Mouse (Mus musculus) splenic B cell, adult 2 months (primary cell): ENCODE measurements at regions not wholly inside any gene's neighbourhood (a gene's known extent, or its start where the extent isn't known, plus 50 kb on each side); places are given as distances from the start of the nearest gene placed in this dataset.

Source experiments
- DNase-seq: peaks from one replicate; pipeline ENCODE4 v3.0.0-alpha.2; 2011; ENCODE audit warnings: low read depth, low spot score
- H3K27me3 ChIP-seq: 2 replicates; pipeline ENCODE4 v1.6.1; 2012; ENCODE audit warnings: mild to moderate bottlenecking, low read length, moderate library complexity, mixed read lengths; ENCODE audit not compliant: control insufficient read depth, poor library complexity, insufficient read depth, severe bottlenecking
- H3K36me3 ChIP-seq: 2 replicates; pipeline ENCODE4 v1.6.1; 2012; ENCODE audit warnings: mild to moderate bottlenecking, low read length, moderate library complexity, mixed read lengths; ENCODE audit not compliant: control insufficient read depth, poor library complexity, insufficient read depth, severe bottlenecking

GRCm38 (mm10) chr7:135848170-135848569, 132.0 kb upstream of the Mki67 start:
- no peak for DNase-seq
- Histone ChIP-seq H3K36me3 (no peaks in the 10 kb centered on the region), H3K27me3 (no peaks in the 10 kb centered on the region)

- DNase-seq, result no peak
- H3K27me3 ChIP-seq, result no peaks in the 10 kb centered on the region
- H3K36me3 ChIP-seq, result no peaks in the 10 kb centered on the region
Measured at GRCm38 (mm10) chr7:135848833-135849232, 132.7 kb upstream of the Mki67 start.

- H3K36me3 ChIP-seq, result no peaks in the 10 kb centered on the region
- DNase-seq, result no peak
- no peaks in the 10 kb centered on the region for H3K27me3 ChIP-seq
Measured at GRCm38 (mm10) chr7:135853127-135853813, 137.1 kb upstream of the Mki67 start.

- no peak for DNase-seq
Measured at GRCm38 (mm10) chr7:135853814-135854324, 137.7 kb upstream of the Mki67 start.

GRCm38 (mm10) chr7:135860288-135860687, 144.1 kb upstream of the Mki67 start:
- Histone ChIP-seq H3K36me3 (no peaks in the 10 kb centered on the region), H3K27me3 (no peaks in the 10 kb centered on the region)

More at GRCm38 (mm10) chr7:135853814-135854324, 137.7 kb upstream of the Mki67 start:
- Histone ChIP-seq H3K27me3 (no peaks in the 10 kb centered on the region), H3K36me3 (no peaks in the 10 kb centered on the region)

GRCm38 (mm10) chr7:135860741-135861408, 144.7 kb upstream of the Mki67 start:
- no peak for DNase-seq
- Histone ChIP-seq H3K27me3 (no peaks in the 10 kb centered on the region), H3K36me3 (no peaks in the 10 kb centered on the region)

More at GRCm38 (mm10) chr7:135860288-135860687, 144.1 kb upstream of the Mki67 start:
- no peak for DNase-seq

GRCm38 (mm10) chr7:135861409-135861805, 145.2 kb upstream of the Mki67 start:
- DNase-seq, result no peak
- H3K36me3 ChIP-seq, result no peaks in the 10 kb centered on the region
- H3K27me3 ChIP-seq, result no peaks in the 10 kb centered on the region

GRCm38 (mm10) chr7:135863581-135864426, 147.6 kb upstream of the Mki67 start:
- Histone ChIP-seq H3K36me3 (no peaks in the 10 kb centered on the region), H3K27me3 (no peaks in the 10 kb centered on the region)
- no peak for DNase-seq

- Histone ChIP-seq H3K36me3 (no peaks in the 10 kb centered on the region), H3K27me3 (no peaks in the 10 kb centered on the region)
- DNase-seq, result no peak
Measured at GRCm38 (mm10) chr7:135870981-135871380, 154.8 kb upstream of the Mki67 start.

- Histone ChIP-seq H3K36me3 (no peaks in the 10 kb centered on the region), H3K27me3 (no peaks in the 10 kb centered on the region)
- no peak for DNase-seq
Measured at GRCm38 (mm10) chr7:135877091-135877874, 161.1 kb upstream of the Mki67 start.

- H3K36me3 ChIP-seq, result no peaks in the 10 kb centered on the region
- no peak for DNase-seq
- no peaks in the 10 kb centered on the region for H3K27me3 ChIP-seq
Measured at GRCm38 (mm10) chr7:135878750-135879149, 162.6 kb upstream of the Mki67 start.

GRCm38 (mm10) chr7:135880446-135880845, 164.3 kb upstream of the Mki67 start:
- DNase-seq, result no peak
- H3K36me3 ChIP-seq, result no peaks in the 10 kb centered on the region
- H3K27me3 ChIP-seq, result no peaks in the 10 kb centered on the region

GRCm38 (mm10) chr7:135882306-135882705, 166.1 kb upstream of the Mki67 start:
- Histone ChIP-seq H3K27me3 (no peaks in the 10 kb centered on the region), H3K36me3 (no peaks in the 10 kb centered on the region)
- DNase-seq, result no peak

GRCm38 (mm10) chr7:135888598-135888997, 172.4 kb upstream of the Mki67 start:
- H3K27me3 ChIP-seq, result no peaks in the 10 kb centered on the region
- no peak for DNase-seq
- H3K36me3 ChIP-seq, result no peaks in the 10 kb centered on the region
